Mouse (Mus musculus) left cerebral cortex, postnatal 36 days (tissue): Measurements from ENCODE around the gene Ms4a6d. TPM values are rescaled to one million over a fixed set of nuclear protein-coding genes. Genes with fewer than 3 reads are reported as not detected.

Experiments used
- DNase-seq, 2 experiments: peaks; one replicate each; pipeline ENCODE4 v3.0.0; 2021 to 2022; ENCODE audit warnings: low spot score in 2 of 2, mixed read lengths in 1 of 2
- intact Hi-C: fragments of 180-260 bp; cut with DNase I; formaldehyde crosslinking; loops from one replicate; pipeline ENCODE4 v1.15.1; 2025
- total RNA-seq, 2 experiments: library from RNA; stranded (reverse); gene quantifications; 2 replicates each; pipeline ENCODE4 v1.2.3; 2021

Ms4a6d gene
- total RNA-seq: 1 to 10 TPM; 1.3 to 1.6 TPM

DNA sequence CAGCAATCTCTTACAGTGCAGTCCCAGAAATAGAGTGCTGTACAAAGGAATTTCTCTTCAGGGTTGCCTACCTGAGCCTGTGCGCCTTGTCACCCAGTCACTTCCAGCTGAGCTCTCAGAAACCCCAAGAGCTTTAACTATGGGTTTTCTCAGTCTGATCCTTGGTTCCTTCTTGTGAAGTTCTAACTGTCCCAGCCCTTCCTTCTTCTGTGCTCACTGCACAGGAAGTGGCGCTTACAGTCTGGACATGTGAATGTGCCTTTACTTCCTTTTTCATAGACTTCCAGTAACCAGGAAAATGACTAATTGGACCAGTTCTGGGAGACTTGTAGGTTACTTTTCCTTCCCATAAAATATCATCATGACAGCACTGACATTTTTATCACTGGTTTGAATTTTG, at the start of gene Ms4a6d:
TSS of gene Ms4a6d (minus strand) at position 247 of the 400 bp plus-strand sequence.
- DNase-seq: no peak
- intact Hi-C loops: loop anchor here (5.0 kb wide), 1 partner anchor 252 kb away; no protein-coding TSS in a partner anchor

DNA sequence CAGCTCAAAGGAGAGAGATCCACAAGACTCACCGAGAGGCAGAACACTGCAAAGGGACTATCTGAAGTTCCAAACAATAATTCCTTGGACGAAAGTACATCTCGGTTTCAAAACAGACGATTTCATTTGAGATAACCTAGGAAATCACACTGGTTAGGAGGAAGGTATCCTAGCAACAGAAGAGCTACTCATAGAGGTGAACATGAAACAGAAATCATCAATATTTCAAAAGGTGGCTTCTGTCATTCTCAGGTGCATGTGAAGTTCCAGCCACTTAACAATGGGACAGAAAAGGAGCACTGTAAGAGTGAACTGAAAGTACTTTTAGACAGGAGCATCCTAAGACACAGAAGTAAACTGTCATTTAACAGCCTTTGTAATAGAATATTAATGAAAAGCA, 44.9 kb upstream of the Ms4a6d start:
- intact Hi-C loops: no loop called here
- no peak for DNase-seq

DNA sequence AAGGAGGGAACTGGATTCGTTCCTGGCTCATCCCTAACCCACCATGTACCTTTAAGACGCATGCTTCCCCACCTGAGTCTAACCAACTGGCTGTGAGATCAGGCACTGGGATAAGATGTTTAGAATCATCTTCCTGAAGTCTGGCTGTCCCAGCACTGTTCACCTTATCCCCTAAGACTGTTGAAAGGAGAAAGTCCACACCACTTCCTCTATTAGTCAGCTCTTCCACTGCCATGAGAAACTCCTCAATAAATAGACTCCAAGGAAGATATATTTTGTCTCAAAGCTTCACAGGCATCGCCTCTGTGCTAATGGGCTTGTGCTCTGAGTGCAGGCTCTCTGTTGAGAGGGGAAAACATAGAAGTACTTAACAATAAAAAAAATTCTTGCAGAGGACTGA, 41.5 kb upstream of the Ms4a6d start:
- DNase-seq: no peak
- intact Hi-C loops: no loop called here

DNA sequence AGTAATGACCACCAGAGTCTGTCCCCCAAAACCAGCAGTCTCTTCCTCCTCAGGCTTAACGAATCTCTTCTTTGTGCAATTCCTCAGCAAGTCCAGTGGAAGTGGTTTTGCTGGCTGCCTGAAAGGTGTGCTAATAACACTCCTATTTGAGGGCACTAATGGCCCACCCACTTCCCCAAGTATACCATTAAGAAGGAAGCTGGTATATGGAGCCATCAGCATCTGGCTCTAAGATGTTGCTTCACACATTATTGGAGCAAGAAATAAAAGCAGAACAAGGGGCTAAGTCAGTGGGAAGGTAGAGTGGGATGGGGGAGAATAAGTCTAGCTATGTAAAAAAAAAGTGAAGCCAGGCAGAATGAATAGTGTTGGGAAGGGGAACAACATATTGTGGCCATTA, 36.1 kb upstream of the Ms4a6d start, which contains the start of gene Ms4a3:
TSS of gene Ms4a3 (minus strand) at position 120 of the 400 bp plus-strand sequence.
- intact Hi-C loops: no loop called here
- no peak for DNase-seq

DNA sequence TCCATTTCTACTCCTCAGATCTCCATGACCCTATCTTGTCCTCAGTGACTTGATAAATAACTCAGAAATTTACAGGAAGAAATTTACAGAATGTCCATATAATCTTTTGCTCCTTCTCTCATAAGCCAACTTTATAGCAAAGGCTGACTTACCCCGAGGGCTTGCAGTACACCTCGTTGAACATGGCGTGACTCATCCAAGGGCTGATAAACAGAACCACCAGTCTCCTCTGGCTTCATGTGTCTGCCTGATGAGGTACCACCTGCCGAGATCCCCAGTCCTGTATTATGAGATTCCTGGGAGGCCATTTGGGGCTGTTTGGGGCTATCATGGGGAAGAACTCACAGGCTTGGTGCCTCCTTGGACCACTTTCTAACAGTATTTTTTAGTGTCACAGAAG, 34.4 kb upstream of the Ms4a6d start:
- DNase-seq: no peak
- intact Hi-C loops: no loop called here

DNA sequence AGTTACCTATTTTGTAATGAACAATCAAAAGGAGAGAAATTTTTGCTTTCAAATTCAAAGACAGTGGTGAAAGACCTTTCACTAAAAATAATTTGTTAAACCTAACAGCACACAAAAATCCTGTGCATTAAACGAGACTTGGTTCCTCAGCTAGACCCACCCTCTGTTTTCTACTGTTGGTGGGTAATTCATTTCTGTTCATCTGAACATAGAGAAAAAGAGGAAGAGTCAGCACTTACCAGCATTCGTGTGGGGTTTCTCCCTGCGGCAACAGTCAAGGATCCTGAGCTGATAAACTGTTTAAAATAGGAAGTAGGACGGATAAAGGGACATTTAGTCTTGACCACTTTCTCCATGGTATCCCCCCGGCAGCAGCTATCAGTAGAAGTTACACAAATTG, 30.9 kb upstream of the Ms4a6d start:
- intact Hi-C loops: no loop called here
- no peak for DNase-seq

DNA sequence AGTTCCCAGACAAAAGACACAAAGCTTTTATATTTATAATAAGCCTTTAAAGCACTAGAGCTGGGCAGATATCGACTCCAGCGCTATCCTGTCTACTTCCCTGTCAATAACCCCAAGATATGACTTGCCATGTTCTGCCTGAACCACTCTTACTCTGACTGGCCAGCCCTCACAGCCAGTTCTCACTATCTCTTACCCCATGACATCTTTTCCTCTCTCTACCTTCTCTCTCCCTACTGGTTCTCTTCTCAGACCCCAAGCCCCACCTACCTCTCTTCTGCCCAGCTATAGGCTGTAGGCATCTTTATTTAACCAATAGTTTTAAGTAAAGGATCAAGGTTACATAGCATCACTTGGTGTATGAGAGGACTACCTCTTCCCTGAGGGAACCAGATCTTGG, 29.7 kb upstream of the Ms4a6d start:
- DNase-seq: no peak
- intact Hi-C loops: no loop called here

DNA sequence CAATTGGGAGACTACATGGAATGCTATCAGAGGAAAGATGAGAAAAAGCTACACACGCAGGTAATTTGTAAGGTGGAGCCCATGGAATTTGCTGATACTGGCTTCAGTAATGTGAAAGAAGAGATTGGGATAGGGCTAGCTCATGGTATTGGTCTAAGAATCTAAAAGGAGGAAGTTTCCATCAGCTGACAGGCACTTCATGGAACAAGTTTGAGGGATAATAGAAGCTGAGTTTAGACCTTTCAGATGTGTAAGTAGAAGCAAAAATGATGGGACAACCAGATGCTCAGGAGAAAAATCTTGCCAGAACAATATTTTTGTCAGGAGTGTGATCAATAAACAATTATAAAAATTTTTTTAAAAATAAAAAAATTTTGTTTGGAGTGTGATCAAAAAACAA, 29.1 kb upstream of the Ms4a6d start:
- DNase-seq: no peak
- intact Hi-C loops: no loop called here

DNA sequence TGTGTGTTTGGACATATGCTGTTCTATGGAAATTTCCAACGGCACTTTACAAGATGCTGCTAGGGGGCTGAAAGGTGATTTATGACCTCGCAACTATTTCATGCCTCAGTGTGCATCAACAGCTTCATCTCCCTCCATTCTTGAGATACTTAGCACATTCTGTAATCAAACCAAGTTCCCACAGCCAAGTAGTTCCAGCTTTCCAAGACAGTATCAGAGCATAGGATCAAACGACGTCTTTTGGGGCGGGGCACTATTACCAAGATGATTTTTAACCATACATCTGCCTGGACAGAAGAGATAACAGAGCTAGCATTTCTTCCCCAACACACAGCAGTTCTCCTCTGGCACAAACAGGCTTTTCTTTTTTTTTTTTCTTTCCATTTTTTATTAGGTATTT, 20.6 kb upstream of the Ms4a6d start:
- intact Hi-C loops: no loop called here
- DNase-seq: no peak

DNA sequence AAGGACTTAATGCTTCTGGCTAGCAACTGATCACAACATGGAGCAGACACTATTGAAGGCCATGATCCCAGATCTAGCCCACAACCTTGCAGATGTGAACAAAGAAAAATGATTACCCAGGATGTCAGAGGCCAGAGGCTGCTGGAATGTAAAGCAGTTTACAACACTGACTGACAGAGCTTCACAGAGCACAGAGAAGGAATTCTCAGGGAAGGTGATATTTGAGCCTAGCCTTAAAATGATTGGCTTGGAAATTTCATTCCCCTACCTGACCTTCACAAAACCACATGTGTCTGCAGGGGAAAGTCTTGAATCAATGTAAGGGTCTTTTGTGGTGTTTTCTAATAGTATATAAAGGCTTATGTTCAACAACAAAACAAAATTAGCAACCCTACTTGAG, 20.2 kb upstream of the Ms4a6d start:
- intact Hi-C loops: no loop called here
- no peak for DNase-seq

DNA sequence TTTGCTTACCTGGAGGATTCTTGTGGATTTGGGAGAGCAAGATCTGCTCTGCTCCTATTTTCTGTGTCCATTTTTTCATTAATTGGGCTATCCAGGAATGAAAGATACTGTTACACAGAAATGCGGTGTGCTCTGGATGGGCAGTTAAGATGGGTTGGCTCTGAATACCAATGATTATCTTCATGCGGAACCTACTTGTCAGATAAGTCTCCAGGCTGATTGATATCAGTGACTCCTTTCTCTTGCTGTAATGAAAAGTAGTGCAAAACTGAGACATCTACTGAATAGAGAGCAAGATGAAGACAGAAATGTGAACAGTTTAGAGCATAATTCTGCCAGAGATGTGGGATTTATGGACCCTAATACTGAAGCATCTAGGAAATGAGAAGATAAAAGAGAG, 18.9 kb upstream of the Ms4a6d start, which contains the start of gene Ms4a2:
TSS of gene Ms4a2 (minus strand) at position 169 of the 400 bp plus-strand sequence.
- DNase-seq: no peak
- intact Hi-C loops: no loop called here

DNA sequence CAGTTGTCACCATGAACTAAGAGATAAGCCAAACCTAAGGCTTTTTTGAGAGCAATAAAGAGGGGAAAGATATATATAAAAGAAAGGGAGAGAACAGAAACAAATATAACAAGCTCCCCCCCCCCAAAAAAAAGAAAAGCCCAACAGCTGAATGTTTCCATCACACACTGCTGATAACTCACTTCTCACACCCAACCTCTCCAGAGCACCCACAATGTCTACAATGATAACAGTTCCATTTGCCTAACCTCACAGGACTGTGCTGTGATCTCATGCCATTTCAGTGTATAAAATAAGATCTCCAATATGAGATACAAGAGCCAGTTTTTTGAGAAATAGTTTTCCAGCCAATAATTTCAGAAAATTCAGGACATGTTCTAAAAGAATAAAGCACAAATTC, 13.3 kb upstream of the Ms4a6d start:
- no peak for DNase-seq
- intact Hi-C loops: no loop called here

DNA sequence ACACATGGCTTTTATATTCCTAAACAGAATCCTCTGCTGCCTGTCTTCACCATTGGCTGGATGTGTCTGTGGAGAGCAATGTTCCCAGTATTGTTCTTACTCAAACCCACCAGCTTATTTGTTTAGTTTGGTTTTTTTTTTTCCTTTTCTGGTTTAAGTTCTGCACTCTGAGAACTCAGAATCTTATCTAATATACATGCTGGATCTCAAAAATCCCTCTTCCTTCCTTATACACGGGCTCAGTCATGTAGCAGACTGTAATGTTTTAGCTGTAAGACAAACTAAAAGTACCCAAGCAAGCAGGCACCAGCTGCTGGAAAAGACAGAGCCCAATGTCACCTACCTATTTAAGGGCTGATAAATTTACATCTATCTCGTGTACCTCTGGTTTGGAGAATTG, 10.2 kb upstream of the Ms4a6d start:
- DNase-seq: no peak
- intact Hi-C loops: no loop called here

DNA sequence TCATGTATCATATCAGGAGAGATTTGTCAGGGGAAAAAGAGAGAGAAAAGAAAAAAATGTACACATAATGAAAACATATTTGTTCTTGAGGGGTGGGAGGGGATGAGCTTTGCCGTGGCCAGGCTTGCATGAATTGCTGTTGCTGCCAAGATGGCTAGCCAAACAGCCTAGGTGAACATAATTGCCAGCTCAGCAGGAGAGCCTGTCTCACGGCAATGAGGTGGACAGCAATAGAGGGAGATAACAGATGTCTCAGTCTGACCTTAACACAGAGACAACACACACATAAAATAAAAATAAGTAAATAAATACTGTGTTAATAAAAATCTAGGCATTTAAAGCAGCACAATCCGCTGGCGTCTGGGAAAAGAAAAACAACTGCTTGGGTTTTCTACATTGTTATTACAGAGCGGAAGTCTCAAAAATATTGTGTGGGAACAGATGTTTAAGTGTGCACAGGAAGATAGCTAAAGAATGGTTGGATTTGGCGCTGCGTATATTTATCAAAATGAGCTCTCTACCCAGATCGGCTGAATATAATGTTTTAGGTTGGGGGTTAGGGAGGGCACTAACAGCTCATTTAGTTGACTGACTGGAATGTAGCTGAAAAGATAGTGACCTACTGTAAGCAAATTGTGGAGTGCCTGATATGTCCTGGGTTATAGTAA, 9.3 kb upstream of the Ms4a6d start:
- no peak for DNase-seq
- intact Hi-C loops: loop anchor here (2.0 kb wide), 1 partner anchor 153 kb away; no protein-coding TSS in a partner anchor

DNA sequence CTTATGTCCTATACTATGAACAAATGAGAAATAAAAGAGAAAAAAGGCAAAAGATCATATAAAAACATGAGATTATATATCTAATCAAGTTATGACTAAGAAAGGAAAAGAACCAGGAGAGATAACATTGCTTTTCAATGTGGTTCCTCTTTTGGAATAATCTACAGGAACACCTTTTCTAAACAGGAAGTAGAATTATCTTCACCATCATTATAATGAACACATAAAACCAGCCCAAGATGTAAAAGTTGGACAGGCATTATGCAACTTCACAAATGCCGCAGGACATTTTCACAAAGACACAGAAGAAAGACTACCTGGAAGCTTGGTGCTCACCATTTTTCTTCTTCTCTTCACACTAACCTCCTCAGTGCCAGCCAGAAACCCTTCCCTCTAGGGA, 8.4 kb upstream of the Ms4a6d start:
- intact Hi-C loops: loop anchor here (2.0 kb wide), 1 partner anchor 154 kb away; no protein-coding TSS in a partner anchor

DNA sequence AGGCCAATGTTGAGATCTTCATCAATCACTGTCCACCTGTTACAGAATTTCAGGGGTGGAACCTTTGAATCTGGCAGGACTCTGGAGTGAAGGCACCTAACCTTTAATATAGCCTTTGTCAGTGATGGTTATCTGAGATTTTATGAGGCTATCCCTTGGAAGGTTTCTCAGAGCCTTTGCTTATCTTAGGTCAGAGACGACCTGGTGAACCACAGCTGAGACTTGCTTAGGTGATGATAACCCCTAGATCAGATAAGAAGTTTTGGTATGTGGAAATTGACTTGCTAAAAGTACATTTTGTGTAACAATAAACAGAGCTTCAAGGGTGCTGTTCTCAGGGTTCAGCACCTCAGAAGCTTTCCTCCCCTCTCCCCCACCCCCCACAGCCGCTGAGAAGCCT, 7.6 kb upstream of the Ms4a6d start:
- DNase-seq: no peak

More for the DNA sequence above, 8.4 kb upstream of the Ms4a6d start:
- DNase-seq: no peak

DNA sequence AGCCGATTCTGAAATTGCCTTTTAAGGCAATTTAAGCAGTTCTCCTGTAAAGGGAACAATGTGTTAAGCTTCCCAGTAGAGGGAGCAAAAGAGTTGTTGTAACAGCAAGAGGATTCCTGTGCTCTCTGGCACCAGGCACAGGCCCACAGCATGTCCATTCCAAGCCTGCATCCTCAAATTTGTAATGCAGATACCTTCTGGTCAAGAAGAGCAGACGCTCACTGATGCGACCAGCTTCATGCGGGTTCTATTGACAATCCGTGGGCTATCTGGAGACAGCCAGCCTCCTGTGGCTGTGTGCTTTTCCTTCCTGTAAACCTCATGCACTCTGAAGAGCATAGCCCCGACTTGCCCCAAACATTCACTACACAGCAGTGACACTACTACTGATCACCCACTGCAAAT, 6.9 kb upstream of the Ms4a6d start:
- peak in 1 of 2 experiments; percentile 15 for DNase-seq
- intact Hi-C loops: no loop called here

More for the DNA sequence above, 7.6 kb upstream of the Ms4a6d start:
- intact Hi-C loops: loop anchor here (2.0 kb wide), 1 partner anchor 155 kb away; no protein-coding TSS in a partner anchor

DNA sequence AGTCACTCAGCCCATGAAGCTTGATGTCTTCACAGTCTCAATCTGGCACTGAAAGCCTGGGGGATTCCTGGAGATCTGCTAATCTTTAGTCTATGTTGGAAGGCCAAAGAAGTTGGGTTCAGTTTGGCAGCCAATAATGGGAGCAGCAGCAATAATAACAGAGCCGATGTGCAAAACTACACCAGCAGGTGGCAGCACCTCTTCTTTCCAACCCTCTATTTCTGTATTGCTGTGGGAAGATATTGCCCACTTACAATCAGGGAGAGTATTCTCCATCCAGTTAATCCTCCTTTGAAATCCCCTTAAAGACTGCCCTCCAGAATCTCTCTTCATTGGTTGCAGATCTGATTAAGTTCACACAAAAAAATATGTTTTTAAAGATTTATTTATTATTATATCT, 3.5 kb upstream of the Ms4a6d start:
- intact Hi-C loops: no loop called here
- no peak for DNase-seq

DNA sequence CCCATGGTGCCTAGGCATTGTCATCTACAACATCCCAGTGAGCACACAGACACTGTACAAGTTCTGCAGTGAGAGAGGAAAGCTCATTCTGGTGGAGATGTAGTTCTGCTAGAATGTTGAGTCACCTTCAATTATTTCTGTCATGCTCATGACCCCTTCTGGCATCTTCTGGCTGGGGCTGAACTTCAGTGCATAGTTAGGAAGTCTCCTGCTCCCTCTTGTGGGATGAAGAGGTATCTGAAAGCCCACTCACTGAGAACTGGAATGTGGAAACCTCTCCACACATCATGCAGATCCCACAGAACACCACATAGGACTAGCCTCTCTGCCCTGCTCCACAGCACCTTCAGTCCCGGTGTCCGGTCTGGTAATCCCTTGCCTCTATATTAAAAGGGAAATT, 2.6 kb downstream of the Ms4a6d start:
- DNase-seq: no peak
- intact Hi-C loops: loop anchor here (5.0 kb wide), 1 partner anchor 250 kb away; no protein-coding TSS in a partner anchor

DNA sequence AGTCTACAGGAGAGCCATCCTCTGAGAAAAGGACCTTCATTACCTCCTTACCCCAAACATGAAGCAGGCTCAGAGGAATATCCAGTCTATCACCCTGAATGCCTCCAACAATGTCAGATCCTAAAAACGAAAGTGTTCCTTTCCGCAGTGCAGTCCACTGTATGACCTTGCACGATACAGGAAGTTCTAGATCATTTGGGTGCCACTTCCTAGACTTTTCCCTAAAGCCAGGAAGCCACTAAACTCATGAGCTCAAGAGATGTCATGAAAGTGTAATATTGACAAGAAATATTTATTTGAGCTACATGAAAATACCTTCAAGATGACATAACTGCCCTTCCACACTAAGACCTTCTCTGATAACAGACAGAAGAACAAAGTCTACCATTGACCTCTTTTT, 3.3 kb downstream of the Ms4a6d start:
- DNase-seq: no peak
- intact Hi-C loops: loop anchor here (5.0 kb wide), 1 partner anchor 249 kb away; no protein-coding TSS in a partner anchor

DNA sequence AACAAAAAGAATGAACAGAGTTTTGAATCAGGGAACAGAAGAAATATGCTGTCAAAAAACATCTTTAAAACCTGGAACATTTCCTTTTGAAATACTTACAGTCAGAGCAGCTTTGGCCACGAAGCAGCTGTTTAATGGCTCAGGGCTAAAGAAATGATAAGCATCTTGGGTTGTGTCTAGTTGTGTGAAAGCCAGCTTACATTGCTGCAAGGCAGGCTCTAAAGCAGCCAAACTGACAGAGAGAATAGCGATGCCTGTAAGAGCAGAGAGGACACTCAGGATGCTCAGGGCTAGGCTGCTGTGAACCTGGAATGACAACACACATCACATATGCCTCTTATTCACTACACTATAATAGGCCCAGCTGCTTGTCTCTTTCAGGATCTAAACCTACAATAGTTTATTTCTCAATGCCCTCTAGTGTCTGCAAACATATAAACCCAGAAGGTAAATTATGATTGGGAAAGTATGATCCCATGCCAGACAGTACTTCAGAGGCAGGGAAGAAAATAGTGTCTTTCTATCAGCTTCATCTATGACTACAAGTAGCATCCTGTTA, 14.7 kb downstream of the Ms4a6d start:
- no peak for DNase-seq
- intact Hi-C loops: no loop called here
